8 mouse cellular contexts compared by ENCODE assay signal in genomic region chr16:91596779-91597671, GRCm38 (mm10). TPM values are rescaled to one million over a fixed set of nuclear protein-coding genes. Genes with fewer than 3 reads are reported as not detected.
DNase-seq lines count a peak whose midpoint lies in the region; ATAC-seq and TF ChIP-seq lines count a peak whose summit lies in the region.

No protein-coding gene starts in this region.

- no peak for TF ChIP-seq CTCF in cerebellum, adult 2 months (IDR thresholded peaks at IDR 0.05; ENCODE audit: borderline replicate concordance, insufficient read depth, low read depth, low read length)
- no peak for TF ChIP-seq CTCF in liver, postnatal 0 days (IDR thresholded peaks at IDR 0.05; ENCODE audit: low read depth)

- peak overlapping the region; percentile 87 for H3K9ac ChIP-seq in heart, embryonic 12.5 days
- peak overlapping the region; percentile 88 for H3K9ac ChIP-seq in heart, embryonic 16.5 days (ENCODE audit: low read length)
- peak overlapping the region; percentile 85 for H3K9ac ChIP-seq in liver, postnatal 0 days (replicated peaks)
- H3K9ac ChIP-seq in neural tube, embryonic 14.5 days (replicated peaks; ENCODE audit: low read depth, low read length), result peak overlapping the region; percentile 78

- H3K27me3 ChIP-seq in heart, embryonic 12.5 days (replicated peaks), result 0 out of 2 replicates have a peak, but pooled peaks cover 3% of the 10 kb centered on the region
- H3K27me3 ChIP-seq in cerebellum, adult 2 months (ENCODE audit: control insufficient read depth, insufficient read depth, low read length), result no peaks in the 10 kb centered on the region
- H3K27me3 ChIP-seq in heart, embryonic 16.5 days (ENCODE audit: control insufficient read depth, insufficient read depth, low read length), result no peaks in the 10 kb centered on the region
- no peaks in the 10 kb centered on the region for H3K27me3 ChIP-seq in liver, postnatal 0 days (ENCODE audit: insufficient read depth, low read length)
- no peaks in the 10 kb centered on the region; the same call in 1 of the 2 replicates for H3K27me3 ChIP-seq in neural tube, embryonic 14.5 days (ENCODE audit: control insufficient read depth, insufficient read depth, low read length)

- peak; percentile 74 for ATAC-seq in heart, embryonic 12.5 days (ENCODE audit: insufficient number of reproducible peaks, low FRiP score)
- peak; percentile 53 for ATAC-seq in heart, embryonic 16.5 days (replicated peaks; ENCODE audit: extremely low read depth, insufficient read depth, low FRiP score)
- ATAC-seq in liver, postnatal 0 days, result peak; percentile 66
- ATAC-seq in neural tube, embryonic 14.5 days (ENCODE audit: low read depth), result peak; percentile 77

- peak overlapping the region; percentile 58 for H3K27ac ChIP-seq in heart, embryonic 12.5 days (ENCODE audit: poor library complexity, severe bottlenecking)
- peak overlapping the region; percentile 70 for H3K27ac ChIP-seq in cerebellum, adult 2 months (ENCODE audit: insufficient read depth, low read length)
- peak overlapping the region; percentile 76 for H3K27ac ChIP-seq in heart, embryonic 16.5 days (ENCODE audit: low read length)
- peak overlapping the region; percentile 71 for H3K27ac ChIP-seq in liver, postnatal 0 days (ENCODE audit: low read depth)
- H3K27ac ChIP-seq in neural tube, embryonic 14.5 days (ENCODE audit: low read depth, low read length), result peak overlapping the region; percentile 76

- 0 out of 2 replicates have a peak, but pooled peaks cover 2% of the 10 kb centered on the region for H3K36me3 ChIP-seq in heart, embryonic 12.5 days
- H3K36me3 ChIP-seq in heart, embryonic 16.5 days (ENCODE audit: control insufficient read depth, insufficient read depth), result no peaks in the 10 kb centered on the region
- H3K36me3 ChIP-seq in liver, postnatal 0 days (replicated peaks; ENCODE audit: insufficient read depth, low read length), result no peaks in the 10 kb centered on the region
- H3K36me3 ChIP-seq in neural tube, embryonic 14.5 days (ENCODE audit: control insufficient read depth, insufficient read depth, low read length), result no peaks in the 10 kb centered on the region

- H3K4me1 ChIP-seq in heart, embryonic 12.5 days (replicated peaks), result peaks cover 16% of the 10 kb centered on the region
- H3K4me1 ChIP-seq in cerebellum, adult 2 months (ENCODE audit: control insufficient read depth, insufficient read depth, low read length), result peaks cover 16% of the 10 kb centered on the region
- H3K4me1 ChIP-seq in heart, embryonic 16.5 days (ENCODE audit: control insufficient read depth, insufficient read depth, low read length), result peaks cover 9% of the 10 kb centered on the region
- H3K4me1 ChIP-seq in liver, postnatal 0 days (ENCODE audit: insufficient read depth), result peaks cover 19% of the 10 kb centered on the region
- H3K4me1 ChIP-seq in neural tube, embryonic 14.5 days (ENCODE audit: control insufficient read depth, insufficient read depth, low read length), result peaks cover 8% of the 10 kb centered on the region; the same call in 1 of the 2 replicates

- WGBS in heart, embryonic 12.5 days, result under 1% methylated on average over 75 of the region's 75 CpGs
- WGBS in cerebellum, adult 2 months, result under 1% methylated on average over 75 of the region's 75 CpGs
- WGBS in heart, embryonic 16.5 days, result under 1% methylated on average over 75 of the region's 75 CpGs
- whole genome bisulfite sequencing in liver, postnatal 0 days (ENCODE audit: insufficient replicate concordance), result under 1% methylated on average over 63 of the region's 75 CpGs
- under 1% methylated on average over 74 of the region's 75 CpGs for WGBS in neural tube, embryonic 14.5 days

- H3K9me3 ChIP-seq in heart, embryonic 12.5 days (replicated peaks), result no peaks in the 10 kb centered on the region
- no peaks in the 10 kb centered on the region for H3K9me3 ChIP-seq in heart, embryonic 16.5 days (replicated peaks; ENCODE audit: control insufficient read depth, low read length)
- H3K9me3 ChIP-seq in liver, postnatal 0 days (ENCODE audit: low read length), result no peaks in the 10 kb centered on the region
- H3K9me3 ChIP-seq in neural tube, embryonic 14.5 days (ENCODE audit: control insufficient read depth, low read length), result no peaks in the 10 kb centered on the region

- peak overlapping the region; percentile 87 for H3K4me3 ChIP-seq in heart, embryonic 12.5 days
- peak overlapping the region; percentile 93 for H3K4me3 ChIP-seq in cerebellum, adult 2 months (replicated peaks; ENCODE audit: insufficient read depth, low read depth, low read length)
- peak overlapping the region; percentile 89 for H3K4me3 ChIP-seq in heart, embryonic 16.5 days (ENCODE audit: low read length)
- peak overlapping the region; percentile 74 for H3K4me3 ChIP-seq in liver, postnatal 0 days (ENCODE audit: low read depth, low read length)
- peak overlapping the region; percentile 89 for H3K4me3 ChIP-seq in neural tube, embryonic 14.5 days (ENCODE audit: low read depth, low read length)

- H3K4me2 ChIP-seq in heart, embryonic 12.5 days, result peak overlapping the region; percentile 91
- peak overlapping the region; percentile 95 for H3K4me2 ChIP-seq in heart, embryonic 16.5 days (ENCODE audit: low read depth, low read length)
- H3K4me2 ChIP-seq in liver, postnatal 0 days (ENCODE audit: low read depth, low read length), result peak overlapping the region; percentile 99
- H3K4me2 ChIP-seq in neural tube, embryonic 14.5 days (ENCODE audit: low read depth, low read length), result peak overlapping the region; percentile 80

- TF ChIP-seq EP300 in liver, postnatal 0 days (IDR thresholded peaks at IDR 0.05; ENCODE audit: low read depth), result no peak

- intact Hi-C loops in heart, postnatal 10 days (cut with DNase I), result loop anchor here (5.0 kb wide), 1 partner anchor 50 kb away; the partner anchor contains the start of genes Gart and Son

- TF ChIP-seq POLR2A in cerebellum, adult 2 months (IDR thresholded peaks at IDR 0.05; ENCODE audit: borderline replicate concordance, insufficient read depth, low read length), result peak; percentile 67

- no peak for DNase-seq in heart, postnatal 10 days
- peak; percentile 74 for DNase-seq in CD4-positive helper T cell, adult 2 months (ENCODE audit: low read depth, low spot score)
- DNase-seq in cerebellum, adult 2 months, result no peak
- DNase-seq in liver, postnatal 0 days, result peak; percentile 41
- DNase-seq in adrenal gland, postnatal 25 days, result no peak

RNA-seq across cellular contexts. Expression of gene Tmem50b, which starts 0.6 kb away (rescaled TPM):
- 57.4 and 60.8 TPM in 2 replicates for polyA plus RNA-seq in heart, embryonic 12.5 days (2016; fragmentation: Nextera tagmentation; extraction: Ambion mirVana)
- 10 to 100 TPM; 46.9 to 55.3 TPM for total RNA-seq in heart, postnatal 10 days (2021)
- 147 and 148 TPM in 2 replicates for polyA plus RNA-seq in cerebellum, adult 2 months (2012; rRNA removed)
- polyA plus RNA-seq in heart, embryonic 16.5 days (2015; fragmentation: Nextera tagmentation; extraction: Ambion mirVana), result 67.4 and 74.5 TPM in 2 replicates
- 8.6 and 9.8 TPM in 2 replicates for polyA plus RNA-seq in liver, postnatal 0 days (2015; fragmentation: Nextera tagmentation; extraction: Ambion mirVana)
- 113 and 118 TPM in 2 replicates for polyA plus RNA-seq in neural tube, embryonic 14.5 days (2014; fragmentation: Nextera tagmentation; extraction: Ambion mirVana)
- 57.9 and 58.3 TPM in 2 replicates for total RNA-seq in adrenal gland, postnatal 25 days (2021)

RNA-seq across cellular contexts. Expression of gene Dnajc28, which starts 21.8 kb away (rescaled TPM):
- 3.5 and 3.8 TPM in 2 replicates for polyA plus RNA-seq in heart, embryonic 12.5 days (2016; fragmentation: Nextera tagmentation; extraction: Ambion mirVana)
- total RNA-seq in heart, postnatal 10 days (2021), result 10 to 100 TPM in 1 of 2 experiments, 1 to 10 TPM in 1; 9.5 to 11.7 TPM
- polyA plus RNA-seq in cerebellum, adult 2 months (2012; rRNA removed), result 7.6 and 7.7 TPM in 2 replicates
- polyA plus RNA-seq in heart, embryonic 16.5 days (2015; fragmentation: Nextera tagmentation; extraction: Ambion mirVana), result 6.0 and 6.6 TPM in 2 replicates
- polyA plus RNA-seq in liver, postnatal 0 days (2015; fragmentation: Nextera tagmentation; extraction: Ambion mirVana), result 3.6 and 4.3 TPM in 2 replicates
- 5.2 and 6.2 TPM in 2 replicates for polyA plus RNA-seq in neural tube, embryonic 14.5 days (2014; fragmentation: Nextera tagmentation; extraction: Ambion mirVana)
- 14.5 and 17.1 TPM in 2 replicates for total RNA-seq in adrenal gland, postnatal 25 days (2021)

RNA-seq across cellular contexts. Expression of gene Gart, which starts 49.7 kb away (rescaled TPM):
- polyA plus RNA-seq in heart, embryonic 12.5 days (2016; fragmentation: Nextera tagmentation; extraction: Ambion mirVana), result 87.4 and 90.7 TPM in 2 replicates
- total RNA-seq in heart, postnatal 10 days (2021), result 10 to 100 TPM; 56.2 to 63.4 TPM
- polyA plus RNA-seq in cerebellum, adult 2 months (2012; rRNA removed), result 43.0 and 48.5 TPM in 2 replicates
- polyA plus RNA-seq in heart, embryonic 16.5 days (2015; fragmentation: Nextera tagmentation; extraction: Ambion mirVana), result 74.9 and 86.8 TPM in 2 replicates
- 30.3 and 33.4 TPM in 2 replicates for polyA plus RNA-seq in liver, postnatal 0 days (2015; fragmentation: Nextera tagmentation; extraction: Ambion mirVana)
- polyA plus RNA-seq in neural tube, embryonic 14.5 days (2014; fragmentation: Nextera tagmentation; extraction: Ambion mirVana), result 51.1 and 58.0 TPM in 2 replicates
- 90.8 and 124 TPM in 2 replicates for total RNA-seq in adrenal gland, postnatal 25 days (2021)

RNA-seq across cellular contexts. Expression of gene Ifngr2, which starts 50.2 kb away (rescaled TPM):
- polyA plus RNA-seq in heart, embryonic 12.5 days (2016; fragmentation: Nextera tagmentation; extraction: Ambion mirVana), result 99.4 and 110 TPM in 2 replicates
- total RNA-seq in heart, postnatal 10 days (2021), result 100 to 1,000 TPM; 116 to 132 TPM
- polyA plus RNA-seq in cerebellum, adult 2 months (2012; rRNA removed), result 33.9 and 34.5 TPM in 2 replicates
- polyA plus RNA-seq in heart, embryonic 16.5 days (2015; fragmentation: Nextera tagmentation; extraction: Ambion mirVana), result 134 and 141 TPM in 2 replicates
- 18.2 and 20.8 TPM in 2 replicates for polyA plus RNA-seq in liver, postnatal 0 days (2015; fragmentation: Nextera tagmentation; extraction: Ambion mirVana)
- polyA plus RNA-seq in neural tube, embryonic 14.5 days (2014; fragmentation: Nextera tagmentation; extraction: Ambion mirVana), result 99.9 and 102 TPM in 2 replicates
- total RNA-seq in adrenal gland, postnatal 25 days (2021), result 20.1 and 31.1 TPM in 2 replicates

RNA-seq across cellular contexts. Expression of gene Son, which starts 50.3 kb away (rescaled TPM):
- 97.8 and 103 TPM in 2 replicates for polyA plus RNA-seq in heart, embryonic 12.5 days (2016; fragmentation: Nextera tagmentation; extraction: Ambion mirVana)
- total RNA-seq in heart, postnatal 10 days (2021), result 100 to 1,000 TPM; 201 to 204 TPM
- 358 and 366 TPM in 2 replicates for polyA plus RNA-seq in cerebellum, adult 2 months (2012; rRNA removed)
- 77.4 and 81.7 TPM in 2 replicates for polyA plus RNA-seq in heart, embryonic 16.5 days (2015; fragmentation: Nextera tagmentation; extraction: Ambion mirVana)
- 44.2 and 45.4 TPM in 2 replicates for polyA plus RNA-seq in liver, postnatal 0 days (2015; fragmentation: Nextera tagmentation; extraction: Ambion mirVana)
- polyA plus RNA-seq in neural tube, embryonic 14.5 days (2014; fragmentation: Nextera tagmentation; extraction: Ambion mirVana), result 156 and 164 TPM in 2 replicates
- 297 and 334 TPM in 2 replicates for total RNA-seq in adrenal gland, postnatal 25 days (2021)

Comparison
In these comparisons a context has a peak if more than half of its experiments do, and no peak if none do; other contexts are left out.
1. DNase-seq: peak in CD4-positive helper T cell, adult 2 months (single experiment) and liver, postnatal 0 days (single experiment); none in heart, postnatal 10 days (0 of 2), cerebellum, adult 2 months (0 of 2) and adrenal gland, postnatal 25 days (single experiment).
2. Peak in every context shown above with its lines, with median percentiles within 50 percentile points of each other: ATAC-seq, H3K27ac ChIP-seq, H3K4me2 ChIP-seq, H3K4me3 ChIP-seq and H3K9ac ChIP-seq.